Mouse (Mus musculus) bone marrow, adult 2 months (tissue): ENCODE measurements around the gene Kcnh2. TPM values are rescaled to one million over a fixed set of nuclear protein-coding genes. Genes with fewer than 3 reads are reported as not detected.

Experiments
- H3K27ac ChIP-seq: fragments of 200-500 bp; 2 replicates; pipeline ENCODE4 v1.5.1; 2012; ENCODE audit warnings: low read depth, mild to moderate bottlenecking, control low read depth, inconsistent platforms, low read length; ENCODE audit not compliant: control insufficient read depth, poor library complexity, insufficient read depth
- H3K4me1 ChIP-seq: fragments of 200-500 bp; 2 replicates; pipeline ENCODE4 v1.6.1; 2011; ENCODE audit warnings: low read length; ENCODE audit not compliant: control insufficient read depth, insufficient read depth
- H3K4me3 ChIP-seq: fragments of 200-500 bp; replicated peaks from 2 replicates; pipeline ENCODE3; 2011; ENCODE audit warnings: mild to moderate bottlenecking, low read depth, low read length, control low read depth; ENCODE audit not compliant: control insufficient read depth
- CTCF ChIP-seq: fragments of 200-500 bp; IDR thresholded peaks from 2 replicates; pipeline ENCODE4 v1.5.1; 2011; ENCODE audit warnings: low read length, control low read depth; ENCODE audit not compliant: control insufficient read depth, insufficient read depth
- POLR2A ChIP-seq: fragments of 200-500 bp; IDR thresholded peaks from 2 replicates; pipeline ENCODE4 v1.6.1; 2011; ENCODE audit warnings: low read depth, mild to moderate bottlenecking, control low read depth, low read length, borderline replicate concordance; ENCODE audit not compliant: control insufficient read depth
- WGBS: fragments of 180-500 bp; shearing (Covaris S2); methylation state at CpG from one replicate; pipeline ENCODE4 v1.1.7; 2018; 5-methylcytosine and 5-hydroxymethylcytosine counted together
- polyA plus RNA-seq: library from polyadenylated mRNA; stranded (reverse); fragments of >200 nt; gene quantifications from 2 replicates; pipeline ENCODE4 v1.2.4, GENCODE M21; 2011; ENCODE audit warnings: low replicate concordance; ENCODE audit not compliant: missing spikeins, insufficient read depth, insufficient read length

Gene Kcnh2
- polyA plus RNA-seq, 1 experiment = not detected

- WGBS = 49% methylated on average over 4 of the region's 4 CpGs
- Histone ChIP-seq H3K4me3 (no peak overlapping the region), H3K4me1 (no peaks in the 10 kb centered on the region; the same call in 1 of the 2 replicates), H3K27ac (no peak overlapping the region)
- TF ChIP-seq CTCF (no peak), POLR2A (no peak)
Measured at GRCm38 (mm10) chr5:24356764-24357163, 5.4 kb upstream of the Kcnh2 start.

DNA sequence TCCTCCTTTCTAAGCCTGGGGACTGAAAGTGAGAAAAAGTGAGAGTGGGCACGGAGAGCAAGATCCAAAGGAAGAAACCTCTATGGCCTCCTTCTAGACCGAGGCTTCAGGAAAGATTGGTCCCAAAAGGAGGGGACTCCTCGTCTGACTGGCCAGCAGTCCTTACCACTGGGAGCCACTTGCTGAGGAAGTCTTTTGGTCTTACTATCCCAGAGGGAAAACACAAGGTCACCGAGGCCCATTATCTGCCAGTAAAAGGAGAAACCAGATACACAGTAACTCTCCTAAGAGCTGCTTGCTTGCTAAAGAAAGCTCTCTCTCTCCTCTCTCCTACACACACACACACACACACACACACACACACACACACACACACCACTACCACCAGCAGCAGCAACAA lies 1.9 kb upstream of the Kcnh2 start:
- no peak overlapping the region for H3K27ac ChIP-seq
- 55% methylated on average over 4 of the region's 4 CpGs for WGBS
- H3K4me1 ChIP-seq = no peaks in the 10 kb centered on the region; the same call in 1 of the 2 replicates
- H3K4me3 ChIP-seq = no peak overlapping the region
- TF ChIP-seq POLR2A = no peak
- TF ChIP-seq CTCF = no peak

- no peak overlapping the region for H3K27ac ChIP-seq
Measured at GRCm38 (mm10) chr5:24352251-24352859, 951 bp upstream of the Kcnh2 start.

GRCm38 (mm10) chr5:24351701-24352171 lies 332 bp upstream of the Kcnh2 start:
- Histone ChIP-seq H3K27ac (no peak overlapping the region), H3K4me1 (no peaks in the 10 kb centered on the region; the same call in 1 of the 2 replicates), H3K4me3 (no peak overlapping the region)
- WGBS = 2% methylated on average over 41 of the region's 41 CpGs
- TF ChIP-seq POLR2A (no peak), CTCF (no peak)

More at GRCm38 (mm10) chr5:24352251-24352859, 951 bp upstream of the Kcnh2 start:
- WGBS = 21% methylated on average over 24 of the region's 24 CpGs
- Histone ChIP-seq H3K4me1 (no peaks in the 10 kb centered on the region; the same call in 1 of the 2 replicates), H3K4me3 (no peak overlapping the region)
- TF ChIP-seq POLR2A (no peak), CTCF (no peak)

GRCm38 (mm10) chr5:24350531-24351250 lies 713 bp downstream of the Kcnh2 start:
- Histone ChIP-seq H3K27ac (no peak overlapping the region), H3K4me3 (no peak overlapping the region), H3K4me1 (no peaks in the 10 kb centered on the region; the same call in 1 of the 2 replicates)
- WGBS = 52% methylated on average over 15 of the region's 15 CpGs
- TF ChIP-seq POLR2A = no peak
- TF ChIP-seq CTCF = no peak

DNA sequence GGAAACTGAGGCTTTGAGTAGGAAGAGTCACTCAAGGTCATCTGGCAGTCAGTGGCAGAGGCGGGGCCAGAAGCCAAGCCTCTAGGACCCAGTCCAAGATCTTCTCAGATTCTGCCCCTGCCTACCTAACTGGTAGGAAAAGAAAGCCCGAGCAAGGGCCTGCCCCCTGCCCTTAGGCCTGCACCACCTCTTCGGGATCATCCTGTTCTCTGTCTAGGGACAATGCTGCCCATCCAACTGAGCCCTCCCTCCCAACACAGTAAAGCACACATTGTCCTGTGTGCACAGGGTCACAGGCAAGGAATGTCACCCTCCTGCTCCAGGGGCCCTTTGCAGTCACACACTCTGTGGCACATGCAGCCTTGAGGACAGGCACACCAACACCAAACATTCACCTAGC lies 1.3 kb downstream of the Kcnh2 start:
- TF ChIP-seq POLR2A (no peak), CTCF (no peak)
- H3K4me1 ChIP-seq = no peaks in the 10 kb centered on the region; the same call in 1 of the 2 replicates
- H3K4me3 ChIP-seq = no peak overlapping the region
- 65% methylated on average over 3 of the region's 3 CpGs for WGBS
- H3K27ac ChIP-seq = no peak overlapping the region

DNA sequence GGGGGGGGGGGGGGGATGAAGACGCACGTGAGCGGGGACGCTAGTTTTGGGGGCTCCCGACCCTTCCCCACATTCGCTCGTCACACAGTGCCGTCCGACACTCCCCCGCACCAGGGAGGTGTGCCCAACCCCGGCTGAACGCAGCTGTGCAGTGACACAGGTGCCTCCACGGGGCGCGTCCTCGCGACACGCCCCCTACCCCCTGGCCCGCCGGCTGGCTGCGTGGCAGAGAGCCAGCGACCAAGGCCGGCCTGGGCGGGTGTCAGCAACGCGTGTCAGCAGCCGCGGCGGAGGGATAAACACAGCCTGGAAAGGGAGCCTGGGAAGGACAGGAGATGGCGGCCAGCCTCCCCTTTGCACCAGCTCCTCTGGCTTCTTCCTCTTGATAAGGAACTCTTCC lies 2.9 kb downstream of the Kcnh2 start:
- Histone ChIP-seq H3K27ac (no peak overlapping the region; the same call in 1 of the 2 replicates), H3K4me3 (no peak overlapping the region), H3K4me1 (no peaks in the 10 kb centered on the region; the same call in 1 of the 2 replicates)
- WGBS = under 1% methylated on average over 30 of the region's 30 CpGs
- TF ChIP-seq CTCF (no peak), POLR2A (no peak)

DNA sequence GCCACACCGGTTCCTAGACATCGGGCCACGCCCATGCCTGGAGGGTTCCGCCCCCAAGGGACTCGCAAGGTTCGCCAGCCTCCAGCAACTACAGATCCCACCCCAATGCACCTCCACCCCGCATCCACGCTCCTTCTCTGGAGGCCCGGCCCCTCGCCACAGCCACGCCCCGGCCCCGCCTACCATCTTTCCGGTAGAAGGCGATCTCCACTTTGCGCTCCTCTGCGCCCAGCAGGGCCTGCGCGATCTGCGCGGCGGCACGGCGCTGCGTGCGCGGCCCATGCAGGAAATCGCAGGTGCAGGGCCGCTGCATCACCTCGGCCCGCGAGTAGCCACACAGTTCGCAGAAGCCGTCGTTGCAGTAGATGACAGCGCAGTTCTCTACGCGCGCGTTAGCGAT lies 3.3 kb downstream of the Kcnh2 start:
- under 1% methylated on average over 41 of the region's 41 CpGs for WGBS
- TF ChIP-seq POLR2A (peak; percentile 35; the same call in 1 of the 2 replicates), CTCF (no peak)
- Histone ChIP-seq H3K4me3 (peak overlapping the region; percentile 49), H3K27ac (no peak overlapping the region), H3K4me1 (no peaks in the 10 kb centered on the region; the same call in 1 of the 2 replicates)
